Mouse (Mus musculus): ENCODE measurements at regions not wholly inside any gene's neighbourhood (a gene's known extent, or its start where the extent isn't known, plus 50 kb on each side); places are given as distances from the start of the nearest gene placed in this dataset.

DNA sequence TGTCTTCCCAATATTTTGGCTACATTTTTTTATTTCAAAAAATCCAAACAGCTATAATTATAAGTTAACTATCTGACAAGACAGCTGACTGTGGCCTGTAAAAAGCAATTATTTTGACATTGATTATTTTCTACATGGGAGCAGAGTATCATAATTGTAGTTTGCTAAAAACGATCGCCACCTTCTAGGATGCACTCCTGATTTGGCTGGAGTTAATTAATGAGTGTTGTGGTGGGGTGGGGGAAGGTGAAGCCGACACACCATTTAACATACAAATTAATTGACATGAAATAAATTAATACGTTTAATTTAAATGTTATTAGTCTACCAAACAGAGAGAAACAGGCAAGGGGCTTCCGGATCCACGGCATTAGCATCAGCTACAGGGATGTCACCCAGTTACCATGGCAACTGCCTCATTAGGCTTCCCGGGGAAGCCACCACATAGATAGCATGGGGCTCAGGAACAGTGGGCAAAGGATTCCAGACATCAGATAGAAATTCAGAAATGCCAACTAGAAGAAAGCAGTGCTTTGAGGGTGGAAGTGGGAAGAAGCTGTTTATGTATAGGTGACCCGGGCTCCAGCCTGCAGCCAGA is 255.9 kb downstream of the Prdm2 start:
- DNase-seq (ENCODE audit: low spot score in 2 of 2): no peak

DNA sequence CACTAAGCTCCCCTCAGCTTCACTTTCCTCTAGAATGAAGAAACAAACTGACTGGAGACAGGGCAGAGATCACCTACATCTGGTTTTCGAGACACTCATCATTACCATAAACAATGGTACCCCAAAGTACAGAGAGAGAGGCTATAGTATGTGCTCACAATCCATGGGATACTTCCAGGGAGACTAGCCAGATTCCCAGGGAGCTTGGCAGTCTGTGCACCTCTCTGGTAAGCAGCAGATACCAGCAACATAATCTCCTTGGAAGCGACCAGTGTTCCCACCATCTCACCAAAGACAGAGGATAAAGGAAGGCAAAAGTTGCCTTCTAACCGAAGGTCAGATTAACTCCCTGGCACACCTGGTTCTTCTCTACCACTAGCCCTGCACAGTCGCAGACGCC is 256.4 kb downstream of the Prdm2 start:
- DNase-seq (ENCODE audit: low spot score in 2 of 2): no peak

DNA sequence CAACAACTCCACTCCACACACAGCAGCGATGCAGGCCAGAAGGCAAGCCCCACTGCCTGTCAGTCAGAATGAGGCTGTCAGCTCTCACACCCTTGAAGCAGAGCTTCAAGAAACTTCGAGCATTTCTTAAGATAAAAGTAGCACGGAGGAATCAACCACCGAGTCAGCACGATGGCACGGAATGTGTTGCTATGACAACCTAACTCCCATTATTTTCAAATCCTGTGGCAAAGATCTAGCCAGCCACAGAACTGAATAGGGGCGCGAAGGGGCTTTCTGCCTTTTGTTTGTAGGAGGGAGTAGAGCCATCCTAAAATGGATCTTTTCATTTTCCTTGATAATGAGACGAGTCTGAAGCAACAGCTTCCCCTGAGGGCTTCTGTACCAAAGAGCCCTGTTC is 259.1 kb downstream of the Prdm2 start:
- DNase-seq (ENCODE audit: low spot score in 2 of 2): no peak

- DNase-seq (ENCODE audit: low spot score in 2 of 2): no peak
Observed at GRCm38 (mm10) chr4:142952879-142953278, 259.9 kb downstream of the Prdm2 start.

DNA sequence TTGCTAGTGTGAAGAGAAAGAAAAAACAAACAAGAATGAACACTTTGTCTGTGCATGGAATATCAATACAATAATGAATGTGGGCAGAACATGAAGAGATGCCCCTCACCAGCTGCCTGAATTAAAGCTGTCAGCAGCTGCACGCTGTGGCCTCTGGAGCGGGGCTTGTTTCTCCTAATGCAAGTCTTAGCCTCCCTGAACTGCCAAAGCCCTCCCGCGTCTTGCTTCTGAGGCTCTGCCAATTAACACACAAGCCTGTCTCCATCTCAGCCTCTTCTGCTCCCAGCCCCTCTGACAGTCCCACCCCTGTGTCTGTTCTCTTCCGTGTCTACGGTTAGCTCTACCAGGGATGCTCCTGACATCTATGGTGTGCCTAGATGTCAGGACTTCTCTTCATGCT is 265.1 kb downstream of the Prdm2 start:
- no peak for DNase-seq (ENCODE audit: low spot score in 2 of 2)

GRCm38 (mm10) chr4:142933627-142934026 is 279.2 kb downstream of the Prdm2 start:
- no peak for DNase-seq (ENCODE audit: low spot score in 2 of 2)

DNA sequence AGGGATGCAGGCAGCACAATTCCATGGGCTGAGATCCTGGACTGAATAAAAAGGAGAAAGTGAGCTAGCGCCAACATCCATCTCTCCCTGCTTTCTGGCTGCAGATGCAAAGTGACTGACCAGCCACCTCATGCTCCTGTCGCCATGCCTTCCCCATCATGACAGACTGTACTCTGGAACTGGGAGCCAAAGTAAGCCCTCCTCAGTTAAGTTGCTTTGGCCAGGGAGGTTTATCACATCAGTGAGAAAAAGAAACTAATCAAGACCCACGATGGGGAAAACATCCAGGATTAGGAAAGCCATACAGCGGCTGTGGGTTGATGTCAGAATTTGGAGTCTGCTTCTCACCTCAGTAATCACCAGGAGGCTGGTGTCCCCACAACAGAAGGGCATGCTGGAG is 283.6 kb downstream of the Prdm2 start:
- no peak for DNase-seq (ENCODE audit: low spot score in 2 of 2)

DNA sequence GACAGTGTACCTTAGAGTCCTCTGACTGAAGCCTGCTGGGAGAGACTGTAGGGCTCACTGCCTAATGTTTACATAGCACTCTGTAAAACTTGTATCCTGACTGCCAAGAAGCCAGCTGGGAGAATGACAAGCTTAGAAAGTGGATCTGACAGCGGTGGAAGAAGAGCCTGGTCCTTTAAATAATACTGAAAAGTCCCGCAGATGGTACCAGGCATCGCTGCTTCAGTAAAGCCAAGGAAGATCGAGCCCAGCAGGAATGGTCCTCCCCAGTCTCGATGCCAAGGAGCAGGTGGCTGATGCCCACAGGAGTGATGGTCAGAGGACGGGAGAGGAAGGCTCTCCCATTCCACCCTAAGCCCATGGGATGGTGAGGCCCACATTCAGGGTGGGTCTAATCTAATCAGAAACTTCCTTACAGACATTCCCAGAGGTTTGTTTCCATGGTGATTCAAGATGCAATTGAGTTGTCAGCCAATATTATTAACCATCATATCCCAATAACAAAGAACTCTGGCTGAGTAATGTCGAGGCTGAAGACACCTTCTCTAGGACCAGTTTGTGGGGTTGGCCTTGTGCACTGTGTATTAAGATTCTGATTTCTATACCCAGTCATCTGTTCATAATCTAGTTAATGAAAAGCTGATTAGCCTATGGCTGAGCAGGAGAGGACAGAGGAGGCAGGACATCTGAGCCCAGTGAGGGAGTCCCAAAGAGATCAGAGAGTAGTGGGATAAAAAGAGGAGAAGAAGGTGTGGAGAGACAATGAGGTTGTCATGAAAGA is 285.3 kb downstream of the Prdm2 start:
- no peak for DNase-seq (ENCODE audit: low spot score in 2 of 2)

- peak; percentile 7 to 10 for DNase-seq (ENCODE audit: low spot score in 2 of 2)
Observed at GRCm38 (mm10) chr4:142925111-142925510, 287.7 kb downstream of the Prdm2 start.

DNA sequence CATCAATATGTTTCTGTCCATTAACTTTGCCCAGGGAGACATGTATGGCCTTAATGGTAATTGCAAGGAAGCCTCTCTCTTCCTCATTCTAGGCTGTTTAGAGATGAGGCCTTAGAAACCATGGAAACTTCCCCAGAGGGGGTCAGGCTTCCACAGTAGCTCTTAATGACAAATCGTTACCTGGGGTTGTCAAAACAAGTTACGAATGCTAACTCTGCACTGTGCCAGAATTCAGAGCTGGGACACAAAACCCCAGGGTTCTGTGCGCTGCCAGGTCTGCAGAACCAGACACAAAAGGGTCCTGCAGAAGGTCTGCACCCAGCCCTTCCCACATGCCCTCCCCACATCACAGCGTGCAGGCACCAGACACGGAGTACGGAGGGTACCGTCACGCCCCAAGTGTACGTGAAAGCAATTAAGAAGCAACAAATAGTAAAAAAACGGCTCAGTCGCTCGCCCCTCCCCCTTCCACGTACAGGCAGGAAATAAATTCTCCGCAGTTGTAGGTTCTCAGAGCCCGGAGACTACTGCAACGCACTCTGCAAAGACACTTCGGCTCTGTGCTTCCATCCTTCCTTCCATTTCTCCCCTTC is 303.3 kb downstream of the Prdm2 start:
- no peak for DNase-seq (ENCODE audit: low spot score in 2 of 2)

DNA sequence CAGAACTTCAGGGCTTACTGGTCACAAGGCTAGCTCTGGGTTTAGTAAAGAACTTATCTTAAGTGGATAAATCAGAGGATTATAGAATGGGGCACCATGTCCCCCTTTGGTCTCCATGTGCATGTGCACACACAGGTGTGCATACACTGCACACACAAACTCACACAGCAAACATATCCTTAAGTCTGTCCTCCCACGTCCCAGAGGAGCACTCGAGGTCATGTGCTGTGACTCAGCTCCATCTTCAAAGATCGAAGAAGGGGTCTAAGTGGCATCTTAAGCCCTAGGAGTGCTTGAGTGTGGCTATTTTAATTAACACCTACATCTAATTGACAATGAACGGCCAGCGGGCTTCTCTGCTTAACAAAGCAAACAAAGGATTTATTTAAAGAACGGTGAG is 304.0 kb downstream of the Prdm2 start:
- DNase-seq (ENCODE audit: low spot score in 2 of 2): no peak

DNA sequence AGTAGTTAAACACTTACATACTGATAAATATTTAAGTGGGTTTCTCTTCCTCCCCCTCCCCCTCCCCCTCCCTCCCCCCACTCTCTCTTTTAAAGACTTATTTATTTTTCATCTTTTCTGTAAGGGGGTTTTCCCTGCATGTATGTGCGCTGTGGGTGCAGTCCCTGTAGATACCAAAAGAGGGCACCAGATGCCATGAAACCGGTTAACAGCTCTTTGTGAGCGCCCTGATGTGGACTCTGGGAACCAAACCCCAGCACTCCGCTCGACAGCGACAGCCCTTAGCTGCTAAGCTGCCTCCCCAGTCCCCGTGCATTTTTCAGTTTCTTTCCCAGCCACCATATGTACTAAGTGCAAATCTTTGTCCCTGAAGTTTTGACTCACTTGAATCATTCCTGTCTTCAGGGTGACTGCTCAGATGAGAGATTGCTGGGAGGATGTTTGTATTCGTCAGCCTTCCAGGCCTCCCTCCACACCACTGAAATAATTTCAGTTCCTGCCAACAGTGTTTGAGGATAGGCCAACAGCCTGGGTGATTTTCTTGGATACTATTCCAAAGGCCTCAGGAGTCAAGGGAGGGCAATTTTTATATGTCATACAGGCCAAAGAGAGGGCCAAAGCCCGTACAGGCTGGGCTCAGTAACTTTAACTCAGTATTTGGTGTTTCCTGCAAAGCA is 309.3 kb downstream of the Prdm2 start:
- no peak for DNase-seq (ENCODE audit: low spot score in 2 of 2)

- no peak for DNase-seq (ENCODE audit: low spot score in 2 of 2)
Observed at GRCm38 (mm10) chr4:142900792-142901191, 312.0 kb downstream of the Prdm2 start.

DNA sequence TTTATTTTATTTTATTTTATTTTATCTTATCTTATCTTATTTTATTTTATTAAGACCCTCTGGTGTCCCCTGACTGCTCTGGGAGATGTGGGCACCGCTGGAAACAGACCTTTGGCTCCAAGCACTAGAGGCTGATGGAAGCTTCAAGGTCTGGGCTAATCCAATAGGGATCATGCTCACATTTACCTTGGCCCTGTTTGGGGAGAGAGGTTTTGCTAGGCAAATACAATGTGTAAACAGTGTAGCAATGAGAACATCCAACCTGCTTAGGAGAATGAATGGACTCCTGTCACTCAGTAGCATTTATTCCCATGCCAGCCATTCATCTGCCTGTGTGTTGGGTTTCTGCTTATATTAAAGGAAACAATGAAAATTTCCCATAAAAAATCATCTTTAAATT is 313.8 kb downstream of the Prdm2 start:
- DNase-seq (ENCODE audit: low spot score in 2 of 2): no peak

GRCm38 (mm10) chr4:142890711-142891110 is 322.1 kb downstream of the Prdm2 start:
- DNase-seq (ENCODE audit: low spot score in 2 of 2): no peak

GRCm38 (mm10) chr4:142888891-142889290 is 323.9 kb downstream of the Prdm2 start:
- DNase-seq (ENCODE audit: low spot score in 2 of 2): no peak

GRCm38 (mm10) chr4:142887876-142888275 is 324.9 kb downstream of the Prdm2 start:
- no peak for DNase-seq (ENCODE audit: low spot score in 2 of 2)

DNA sequence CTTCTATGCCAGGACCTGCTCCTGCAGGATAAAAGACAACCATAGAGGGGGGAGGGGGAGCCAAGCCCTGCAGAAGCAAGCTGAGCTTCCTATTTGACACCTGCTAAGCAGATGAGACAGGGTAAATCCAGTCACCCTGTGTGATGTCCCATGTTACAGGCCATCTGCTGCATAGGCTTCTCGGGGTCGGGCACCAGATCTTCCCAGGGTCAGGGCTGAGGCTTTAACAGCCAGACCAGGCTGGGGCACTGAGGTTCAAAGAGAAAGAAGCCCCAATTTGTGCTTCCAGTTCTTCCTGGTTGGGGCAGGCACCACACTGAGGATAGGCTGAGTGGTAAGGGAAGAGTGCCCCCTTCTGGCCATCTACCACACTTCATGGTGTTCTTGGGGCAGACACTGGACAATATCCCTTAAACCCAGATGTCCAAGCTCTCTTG is 332.5 kb downstream of the Prdm2 start:
- peak; percentile 51 to 72 for DNase-seq (ENCODE audit: low spot score in 2 of 2)

- no peak for DNase-seq (ENCODE audit: low spot score in 2 of 2)
Observed at GRCm38 (mm10) chr4:142876151-142876550, 336.6 kb downstream of the Prdm2 start.

DNA sequence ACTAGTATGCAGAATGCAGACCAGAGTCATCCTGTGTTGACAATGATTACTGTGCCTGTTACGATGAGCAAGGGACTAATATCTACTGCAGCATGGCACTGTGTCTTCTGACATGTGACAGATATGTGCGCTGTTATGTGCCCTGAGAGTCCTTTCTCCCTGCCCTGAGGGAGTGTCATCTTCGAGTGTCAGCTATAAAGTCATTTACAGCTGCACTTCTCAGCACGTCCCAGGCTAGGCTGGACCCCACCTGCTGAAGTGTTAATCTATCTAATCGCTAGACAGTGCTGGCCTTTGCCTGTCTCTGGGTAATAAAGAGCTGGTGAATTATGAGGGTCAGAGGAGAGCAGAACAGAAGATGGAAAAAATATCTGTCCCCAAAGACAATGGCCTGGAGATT is 337.7 kb downstream of the Prdm2 start:
- DNase-seq (ENCODE audit: low spot score in 2 of 2): no peak

DNA sequence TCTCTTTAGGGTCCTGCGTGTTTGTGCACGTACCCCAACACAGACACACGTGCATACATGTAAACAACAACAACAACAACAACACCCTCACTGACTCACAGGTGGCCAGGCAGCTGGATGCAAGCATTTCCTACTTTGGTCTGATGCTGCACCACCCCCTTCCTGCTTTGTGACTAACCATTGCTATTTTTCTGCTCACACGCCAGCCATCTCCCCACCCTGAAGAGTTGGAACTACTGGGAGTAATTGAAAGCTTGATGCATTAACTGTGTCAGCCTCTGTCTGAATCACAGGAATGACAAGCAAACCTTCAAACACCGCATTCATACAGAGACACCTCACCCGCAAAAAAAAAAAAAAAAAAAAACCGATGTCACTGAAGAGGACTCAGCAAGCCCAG is 346.5 kb downstream of the Prdm2 start:
- DNase-seq (ENCODE audit: low spot score in 2 of 2): no peak

DNA sequence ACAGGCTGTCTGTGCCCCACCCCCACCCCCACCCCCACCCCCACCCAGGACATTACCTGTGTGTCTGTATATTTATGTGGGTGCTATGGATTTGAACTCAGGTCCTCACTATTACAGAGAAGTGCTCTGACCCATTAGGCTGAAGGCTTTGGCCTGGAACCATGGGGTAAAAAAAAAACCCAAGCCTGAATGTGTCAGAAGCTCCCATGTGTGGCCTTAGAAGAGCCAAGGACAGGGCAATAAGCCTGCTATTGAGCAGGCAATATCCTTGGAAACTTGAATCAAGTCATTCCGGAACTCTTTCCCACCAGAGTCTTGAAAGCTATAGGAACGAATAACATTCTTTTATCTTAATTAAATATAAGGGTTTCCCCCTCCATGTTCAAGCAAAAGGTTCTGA is 347.2 kb downstream of the Prdm2 start:
- no peak for DNase-seq (ENCODE audit: low spot score in 2 of 2)

GRCm38 (mm10) chr4:142863939-142864338 is 348.9 kb downstream of the Prdm2 start:
- peak in 1 of 2 experiments; percentile 7 for DNase-seq (ENCODE audit: low spot score in 2 of 2)
